Mouse (Mus musculus): ENCODE results near the gene Syn3. TPM values are rescaled to one million over a fixed set of nuclear protein-coding genes. Genes with fewer than 3 reads are reported as not detected.

The Syn3 gene
- polyA plus RNA-seq, 2 experiments: 1.9 to 2.0 TPM

DNA sequence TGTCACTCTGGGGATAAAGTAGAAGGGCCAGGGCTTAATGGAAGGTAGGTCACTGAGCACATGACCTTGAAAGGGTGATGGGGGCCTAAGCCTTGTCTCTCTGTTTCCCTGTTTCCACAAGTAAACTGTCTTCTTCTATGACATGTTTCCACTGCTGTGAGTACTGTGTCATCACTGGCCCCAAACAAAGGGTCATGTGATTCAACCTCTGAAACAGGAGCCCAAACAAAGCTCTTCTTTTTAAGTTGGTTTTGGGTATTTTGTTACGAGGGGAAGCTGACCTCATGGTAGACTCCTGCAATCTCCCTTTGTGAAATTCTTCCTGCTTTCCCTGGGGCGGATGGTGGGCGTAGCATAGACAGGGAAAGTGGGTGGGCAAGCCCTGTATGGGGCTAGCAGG, 438.4 kb downstream of the Syn3 start:
- no peak for ATAC-seq (ENCODE audit: low FRiP score, low read depth)

GRCm38 (mm10) chr10:86057712-86058111, 441.0 kb downstream of the Syn3 start:
- Histone ChIP-seq H3K36me3 (ENCODE audit: control insufficient read depth, insufficient read depth, low read length) (peaks cover 2% of the 10 kb centered on the region; the same call in 1 of the 2 replicates), H3K9me3 (ENCODE audit: control insufficient read depth, low read length) (no peaks in the 10 kb centered on the region), H3K27ac (replicated peaks; ENCODE audit: low read depth, low read length) (no peak overlapping the region), H3K4me1 (ENCODE audit: control insufficient read depth, insufficient read depth, low read length) (peaks cover 4% of the 10 kb centered on the region; the same call in 1 of the 2 replicates), H3K27me3 (ENCODE audit: control insufficient read depth, insufficient read depth, low read length) (no peaks in the 10 kb centered on the region), H3K4me2 (replicated peaks; ENCODE audit: low read depth, low read length, severe bottlenecking) (no peak overlapping the region), H3K4me3 (replicated peaks; ENCODE audit: low read length) (no peak overlapping the region), H3K9ac (ENCODE audit: low read depth, low read length, severe bottlenecking) (no peak overlapping the region)
- 60% methylated on average over 2 of the region's 2 CpGs for WGBS
- TF ChIP-seq POLR2A (IDR thresholded peaks at IDR 0.05; ENCODE audit: borderline replicate concordance, extremely low read depth, insufficient read depth, insufficient read length): no peak
- DNase-seq (ENCODE audit: low spot score): no peak
- ATAC-seq (ENCODE audit: low FRiP score, low read depth): no peak

More for the DNA sequence above, 438.4 kb downstream of the Syn3 start:
- Histone ChIP-seq H3K9me3 (ENCODE audit: control insufficient read depth, low read length) (no peaks in the 10 kb centered on the region), H3K9ac (ENCODE audit: low read depth, low read length, severe bottlenecking) (no peak overlapping the region), H3K4me3 (replicated peaks; ENCODE audit: low read length) (no peak overlapping the region), H3K36me3 (ENCODE audit: control insufficient read depth, insufficient read depth, low read length) (no peaks in the 10 kb centered on the region), H3K4me2 (replicated peaks; ENCODE audit: low read depth, low read length, severe bottlenecking) (no peak overlapping the region), H3K4me1 (ENCODE audit: control insufficient read depth, insufficient read depth, low read length) (peaks cover 4% of the 10 kb centered on the region; the same call in 1 of the 2 replicates), H3K27me3 (ENCODE audit: control insufficient read depth, insufficient read depth, low read length) (no peaks in the 10 kb centered on the region), H3K27ac (replicated peaks; ENCODE audit: low read depth, low read length) (no peak overlapping the region)
- DNase-seq (ENCODE audit: low spot score): no peak
- TF ChIP-seq POLR2A (IDR thresholded peaks at IDR 0.05; ENCODE audit: borderline replicate concordance, extremely low read depth, insufficient read depth, insufficient read length): no peak
- 61% methylated on average over 3 of the region's 3 CpGs for WGBS

DNA sequence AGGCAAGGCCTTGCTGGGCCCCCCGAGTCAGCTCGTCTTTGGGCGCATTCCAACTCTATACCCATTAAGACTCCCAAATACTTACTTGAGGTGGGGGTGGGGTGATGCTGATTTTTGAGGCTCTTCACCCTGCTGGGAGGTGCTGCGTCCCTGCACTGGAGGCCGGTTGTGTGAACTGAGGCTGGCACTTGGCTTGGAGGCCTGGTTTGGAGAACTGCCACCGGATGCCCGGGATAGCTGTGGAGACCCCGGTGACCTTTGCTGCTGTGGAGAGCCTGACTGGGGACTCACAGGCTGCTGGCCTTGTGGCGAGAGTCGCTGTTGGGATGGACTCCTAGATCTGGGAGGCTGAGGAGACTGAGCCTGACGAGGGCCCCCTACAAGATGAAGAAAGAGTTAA, 441.4 kb downstream of the Syn3 start:
- DNase-seq (ENCODE audit: low spot score) (no peak), ATAC-seq (ENCODE audit: low FRiP score, low read depth) (no peak)
- Histone ChIP-seq H3K9ac (ENCODE audit: low read depth, low read length, severe bottlenecking) (no peak overlapping the region), H3K4me3 (replicated peaks; ENCODE audit: low read length) (no peak overlapping the region), H3K4me2 (replicated peaks; ENCODE audit: low read depth, low read length, severe bottlenecking) (no peak overlapping the region), H3K27ac (replicated peaks; ENCODE audit: low read depth, low read length) (no peak overlapping the region), H3K27me3 (ENCODE audit: control insufficient read depth, insufficient read depth, low read length) (no peaks in the 10 kb centered on the region), H3K4me1 (ENCODE audit: control insufficient read depth, insufficient read depth, low read length) (peaks cover 4% of the 10 kb centered on the region; the same call in 1 of the 2 replicates), H3K9me3 (ENCODE audit: control insufficient read depth, low read length) (no peaks in the 10 kb centered on the region), H3K36me3 (ENCODE audit: control insufficient read depth, insufficient read depth, low read length) (peaks cover 2% of the 10 kb centered on the region; the same call in 1 of the 2 replicates)
- no peak for TF ChIP-seq POLR2A (IDR thresholded peaks at IDR 0.05; ENCODE audit: borderline replicate concordance, extremely low read depth, insufficient read depth, insufficient read length)
- 86% methylated on average over 11 of the region's 11 CpGs for WGBS

DNA sequence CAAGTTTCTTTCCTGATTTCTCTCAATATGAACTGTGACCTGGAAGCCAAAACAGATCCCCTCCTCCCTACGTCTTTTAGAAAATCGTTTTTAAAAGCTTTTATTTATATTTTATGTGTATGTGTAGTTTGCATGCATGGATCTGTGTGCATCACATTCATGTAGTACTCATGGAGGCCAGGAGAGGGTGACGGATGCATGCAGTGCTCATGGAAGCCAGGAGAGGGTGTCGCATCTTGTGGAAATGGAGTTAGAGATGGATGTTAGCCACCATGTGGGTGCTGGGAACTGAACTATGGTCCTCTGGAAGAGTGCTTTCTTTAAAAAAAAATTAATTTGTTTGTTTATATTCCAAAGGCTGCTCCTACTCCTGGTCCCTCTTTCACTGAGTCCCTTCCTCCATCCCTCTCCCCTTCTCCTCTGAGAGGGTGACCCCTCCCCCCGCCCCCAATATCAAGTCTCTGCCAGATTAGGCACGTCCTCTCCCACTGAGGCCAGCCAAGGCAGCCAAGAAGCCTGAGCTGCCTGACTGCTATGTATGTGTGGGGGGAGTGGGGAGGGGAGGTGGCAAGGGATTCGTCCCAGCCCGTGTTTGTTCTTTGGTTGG, 442.3 kb downstream of the Syn3 start:
- H3K27ac ChIP-seq (replicated peaks; ENCODE audit: low read depth, low read length): no peak overlapping the region
- no peak for DNase-seq (ENCODE audit: low spot score)
- H3K27me3 ChIP-seq (ENCODE audit: control insufficient read depth, insufficient read depth, low read length): no peaks in the 10 kb centered on the region
- no peak overlapping the region for H3K9ac ChIP-seq (ENCODE audit: low read depth, low read length, severe bottlenecking)
- no peak overlapping the region for H3K4me2 ChIP-seq (replicated peaks; ENCODE audit: low read depth, low read length, severe bottlenecking)
- H3K9me3 ChIP-seq (ENCODE audit: control insufficient read depth, low read length): no peaks in the 10 kb centered on the region
- WGBS: 90% methylated on average over 8 of the region's 8 CpGs
- no peak for ATAC-seq (ENCODE audit: low FRiP score, low read depth)
- H3K4me3 ChIP-seq (replicated peaks; ENCODE audit: low read length): no peak overlapping the region
- peaks cover 4% of the 10 kb centered on the region; the same call in 1 of the 2 replicates for H3K4me1 ChIP-seq (ENCODE audit: control insufficient read depth, insufficient read depth, low read length)
- peaks cover 4% of the 10 kb centered on the region; the same call in 1 of the 2 replicates for H3K36me3 ChIP-seq (ENCODE audit: control insufficient read depth, insufficient read depth, low read length)
- TF ChIP-seq POLR2A (IDR thresholded peaks at IDR 0.05; ENCODE audit: borderline replicate concordance, extremely low read depth, insufficient read depth, insufficient read length): no peak

GRCm38 (mm10) chr10:86052818-86053522, 445.7 kb downstream of the Syn3 start:
- ATAC-seq (ENCODE audit: low FRiP score, low read depth): no peak
- H3K9ac ChIP-seq (ENCODE audit: low read depth, low read length, severe bottlenecking): no peak overlapping the region
- WGBS: 74% methylated on average over 10 of the region's 10 CpGs

More at GRCm38 (mm10) chr10:86052818-86053522, 445.7 kb downstream of the Syn3 start:
- no peaks in the 10 kb centered on the region for H3K27me3 ChIP-seq (ENCODE audit: control insufficient read depth, insufficient read depth, low read length)
- H3K4me1 ChIP-seq (ENCODE audit: control insufficient read depth, insufficient read depth, low read length): no peaks in the 10 kb centered on the region
- no peak overlapping the region for H3K4me2 ChIP-seq (replicated peaks; ENCODE audit: low read depth, low read length, severe bottlenecking)
- TF ChIP-seq POLR2A (IDR thresholded peaks at IDR 0.05; ENCODE audit: borderline replicate concordance, extremely low read depth, insufficient read depth, insufficient read length): no peak
- peaks cover 14% of the 10 kb centered on the region for H3K36me3 ChIP-seq (ENCODE audit: control insufficient read depth, insufficient read depth, low read length)
- no peaks in the 10 kb centered on the region for H3K9me3 ChIP-seq (ENCODE audit: control insufficient read depth, low read length)
- no peak overlapping the region for H3K27ac ChIP-seq (replicated peaks; ENCODE audit: low read depth, low read length)
- no peak for DNase-seq (ENCODE audit: low spot score)
- H3K4me3 ChIP-seq (replicated peaks; ENCODE audit: low read length): no peak overlapping the region
